Mouse (Mus musculus) bone marrow, adult 2 months (tissue): ENCODE data around the gene Tlx2.

ENCODE experiments used
- CTCF ChIP-seq: fragments of 200-500 bp; IDR thresholded peaks from 2 replicates; pipeline ENCODE4 v1.5.1; 2011; ENCODE audit warnings: low read length, control low read depth; ENCODE audit not compliant: control insufficient read depth, insufficient read depth
- POLR2A ChIP-seq: fragments of 200-500 bp; IDR thresholded peaks from 2 replicates; pipeline ENCODE4 v1.6.1; 2011; ENCODE audit warnings: low read depth, mild to moderate bottlenecking, control low read depth, low read length, borderline replicate concordance; ENCODE audit not compliant: control insufficient read depth

DNA sequence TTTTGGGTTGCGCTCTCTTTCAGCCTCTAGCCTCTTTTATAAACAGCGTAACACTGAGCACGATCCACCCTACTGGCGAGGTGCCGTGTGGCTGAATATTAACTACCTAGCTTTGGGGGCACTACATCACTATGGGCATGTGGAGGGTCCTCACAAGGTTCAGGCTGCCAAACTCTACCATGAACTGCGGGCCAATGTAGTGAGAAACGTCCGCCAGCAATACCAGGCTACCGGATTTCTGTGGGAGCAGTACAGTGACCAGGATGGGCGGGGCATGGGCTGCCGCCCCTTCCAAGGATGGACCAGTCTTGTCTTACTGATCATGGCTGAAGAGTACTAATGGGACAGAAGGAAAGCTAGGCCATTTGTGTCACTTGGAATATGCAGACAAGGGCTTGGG, 48.3 kb upstream of the Tlx2 start:
- no peak for TF ChIP-seq CTCF
- TF ChIP-seq POLR2A, result no peak
